Mouse (Mus musculus) limb, embryonic 11.5 days (tissue): ENCODE measurements around the gene Mysm1. TPM values are rescaled to one million over a fixed set of nuclear protein-coding genes. Genes with fewer than 3 reads are reported as not detected.

ENCODE experiments used
- ATAC-seq: fragments of 200-750 bp; cut with Nextera tagmentation; 2 replicates; pipeline ENCODE4 v1.8.0; 2017; ENCODE audit warnings: low read depth; ENCODE audit not compliant: insufficient number of reproducible peaks, low FRiP score, low TSS enrichment
- DNase-seq: peaks from one replicate; pipeline ENCODE4 v3.0.0-alpha.2; 2015; ENCODE audit warnings: low spot score
- H3K27ac ChIP-seq: fragments of 300-500 bp; sonication (generic); replicated peaks from 2 replicates; pipeline ENCODE4 v1.5.1; 2014; ENCODE audit warnings: low read depth, mild to moderate bottlenecking, low read length
- H3K27me3 ChIP-seq: fragments of 300-500 bp; sonication (generic); 2 replicates; pipeline ENCODE4 v1.6.1; 2014; ENCODE audit warnings: mild to moderate bottlenecking, low read length, mixed read lengths; ENCODE audit not compliant: control insufficient read depth, insufficient read depth
- H3K36me3 ChIP-seq: fragments of 300-500 bp; sonication (generic); 2 replicates; pipeline ENCODE4 v1.6.1; 2014; ENCODE audit warnings: mild to moderate bottlenecking, low read length, moderate library complexity, mixed read lengths; ENCODE audit not compliant: control insufficient read depth, insufficient read depth
- H3K4me1 ChIP-seq: fragments of 300-500 bp; sonication (generic); 2 replicates; pipeline ENCODE4 v1.6.1; 2014; ENCODE audit warnings: low read length, mixed read lengths; ENCODE audit not compliant: control insufficient read depth, insufficient read depth
- H3K4me2 ChIP-seq: fragments of 300-500 bp; sonication (generic); 2 replicates; pipeline ENCODE4 v1.6.1; 2014; ENCODE audit warnings: low read depth, mild to moderate bottlenecking, moderate library complexity; ENCODE audit not compliant: severe bottlenecking
- H3K4me3 ChIP-seq: fragments of 300-500 bp; sonication (generic); 2 replicates; pipeline ENCODE4 v1.5.1; 2014; ENCODE audit warnings: low read depth, low read length
- H3K9ac ChIP-seq: fragments of 300-500 bp; sonication (generic); 2 replicates; pipeline ENCODE4 v1.6.1; 2014; ENCODE audit warnings: mild to moderate bottlenecking, low read length
- H3K9me3 ChIP-seq: fragments of 300-500 bp; sonication (generic); 2 replicates; pipeline ENCODE4 v1.6.1; 2016; ENCODE audit warnings: low read length; ENCODE audit not compliant: control insufficient read depth
- WGBS: fragments of 180-500 bp; shearing (Covaris S2); extraction: QIAGEN DNeasy Blood & Tissue Kit; methylation state at CpG from one replicate; pipeline ENCODE4 v1.1.7; 2014; 5-methylcytosine and 5-hydroxymethylcytosine counted together
- polyA plus RNA-seq: library from polyadenylated mRNA; unstranded; fragments of >200 nt; fragmentation: Nextera tagmentation; extraction: Ambion mirVana; gene quantifications from 2 replicates; pipeline ENCODE4 v1.2.1, GENCODE M21; 2014

The Mysm1 gene
- polyA plus RNA-seq, 1 experiment from 2014 or later = 29.5 TPM

DNA sequence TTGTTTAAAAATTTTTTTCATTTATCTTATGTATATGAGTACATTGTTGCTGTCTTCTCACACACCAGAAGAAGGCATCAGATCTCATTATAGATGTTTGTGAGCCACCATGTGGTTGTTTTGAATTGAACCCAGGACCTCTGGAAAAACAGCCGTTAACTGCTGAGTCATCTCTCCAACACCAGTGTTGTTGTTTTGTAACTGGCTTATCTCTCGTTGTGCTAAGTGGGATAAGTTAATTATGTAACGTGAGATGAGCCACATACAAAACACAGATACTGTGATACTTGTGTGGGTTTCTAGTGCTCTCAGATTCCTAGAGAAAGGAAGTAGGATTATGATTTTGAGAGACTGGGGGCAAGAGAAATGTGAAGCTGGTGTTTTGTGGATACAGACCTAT is 11.3 kb upstream of the Mysm1 start:
- no peak overlapping the region for H3K4me3 ChIP-seq
- H3K4me1 ChIP-seq = no peaks in the 10 kb centered on the region
- 64% methylated on average over 3 of the region's 3 CpGs for WGBS
- no peak overlapping the region for H3K4me2 ChIP-seq
- H3K9ac ChIP-seq = no peak overlapping the region
- no peaks in the 10 kb centered on the region for H3K9me3 ChIP-seq
- no peaks in the 10 kb centered on the region for H3K36me3 ChIP-seq
- H3K27ac ChIP-seq = no peak overlapping the region
- DNase-seq = no peak
- no peak for ATAC-seq
- no peaks in the 10 kb centered on the region for H3K27me3 ChIP-seq

GRCm38 (mm10) chr4:94987725-94988124 is 8.8 kb upstream of the Mysm1 start:
- ATAC-seq (no peak), DNase-seq (no peak)
- 65% methylated on average over 4 of the region's 4 CpGs for WGBS
- H3K9me3 ChIP-seq = no peaks in the 10 kb centered on the region
- no peak overlapping the region for H3K9ac ChIP-seq
- no peak overlapping the region for H3K4me3 ChIP-seq
- H3K27ac ChIP-seq = no peak overlapping the region
- H3K4me1 ChIP-seq = no peaks in the 10 kb centered on the region
- H3K36me3 ChIP-seq = no peaks in the 10 kb centered on the region
- no peaks in the 10 kb centered on the region for H3K27me3 ChIP-seq
- no peak overlapping the region for H3K4me2 ChIP-seq

GRCm38 (mm10) chr4:94979500-94979915 is 608 bp upstream of the Mysm1 start:
- Histone ChIP-seq H3K27ac (no peak overlapping the region), H3K9me3 (no peaks in the 10 kb centered on the region), H3K4me3 (peak overlapping the region; percentile 90), H3K4me1 (0 out of 2 replicates have a peak, but pooled peaks cover 7% of the 10 kb centered on the region), H3K36me3 (peaks cover 4% of the 10 kb centered on the region; the same call in 1 of the 2 replicates), H3K27me3 (no peaks in the 10 kb centered on the region), H3K9ac (peak overlapping the region; percentile 87), H3K4me2 (peak overlapping the region; percentile 71)
- 52% methylated on average over 4 of the region's 4 CpGs for WGBS
- ATAC-seq (no peak), DNase-seq (no peak)

DNA sequence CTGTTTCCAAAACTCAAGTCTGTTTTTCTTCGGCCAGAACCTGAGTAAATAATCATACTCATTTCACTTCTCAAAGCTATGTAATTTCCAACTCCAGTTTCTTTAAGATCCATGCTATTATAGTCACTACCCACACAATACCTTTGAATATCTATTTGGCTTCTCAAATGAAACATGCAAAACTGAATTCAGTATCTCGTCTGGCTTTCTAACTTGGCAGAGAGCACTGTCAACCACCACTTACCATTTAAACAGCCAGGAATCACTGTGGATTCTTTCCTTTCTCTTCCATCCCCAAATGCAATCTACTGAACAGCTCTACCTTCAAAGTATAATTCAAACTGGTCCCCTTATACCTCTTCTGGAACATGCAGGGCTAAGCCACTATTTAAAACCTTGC is 5.6 kb downstream of the Mysm1 start:
- 90% methylated on average over 2 of the region's 2 CpGs for WGBS
- Histone ChIP-seq H3K4me2 (no peak overlapping the region), H3K9ac (no peak overlapping the region), H3K9me3 (no peaks in the 10 kb centered on the region), H3K27ac (no peak overlapping the region), H3K4me3 (no peak overlapping the region), H3K27me3 (no peaks in the 10 kb centered on the region), H3K36me3 (peaks cover 8% of the 10 kb centered on the region; the same call in 1 of the 2 replicates), H3K4me1 (0 out of 2 replicates have a peak, but pooled peaks cover 5% of the 10 kb centered on the region)
- no peak for ATAC-seq
- DNase-seq = no peak

- H3K4me3 ChIP-seq = no peak overlapping the region
- no peak for DNase-seq
- 90% methylated on average over 3 of the region's 3 CpGs for WGBS
Measured at GRCm38 (mm10) chr4:94952773-94953172, 26.1 kb downstream of the Mysm1 start.

GRCm38 (mm10) chr4:94941221-94941855 is 37.6 kb downstream of the Mysm1 start:
- Histone ChIP-seq H3K36me3 (peaks cover 10% of the 10 kb centered on the region; the same call in 1 of the 2 replicates), H3K4me1 (no peaks in the 10 kb centered on the region), H3K9me3 (no peaks in the 10 kb centered on the region), H3K27me3 (no peaks in the 10 kb centered on the region), H3K4me3 (no peak overlapping the region), H3K27ac (no peak overlapping the region), H3K9ac (no peak overlapping the region), H3K4me2 (no peak overlapping the region)
- no peak for DNase-seq
- no peak for ATAC-seq
- WGBS = 80% methylated on average over 11 of the region's 11 CpGs

More at GRCm38 (mm10) chr4:94952773-94953172, 26.1 kb downstream of the Mysm1 start:
- no peak for ATAC-seq
- Histone ChIP-seq H3K27ac (no peak overlapping the region), H3K27me3 (no peaks in the 10 kb centered on the region), H3K9ac (no peak overlapping the region), H3K9me3 (no peaks in the 10 kb centered on the region), H3K4me1 (no peaks in the 10 kb centered on the region), H3K36me3 (peaks cover 11% of the 10 kb centered on the region), H3K4me2 (no peak overlapping the region)

DNA sequence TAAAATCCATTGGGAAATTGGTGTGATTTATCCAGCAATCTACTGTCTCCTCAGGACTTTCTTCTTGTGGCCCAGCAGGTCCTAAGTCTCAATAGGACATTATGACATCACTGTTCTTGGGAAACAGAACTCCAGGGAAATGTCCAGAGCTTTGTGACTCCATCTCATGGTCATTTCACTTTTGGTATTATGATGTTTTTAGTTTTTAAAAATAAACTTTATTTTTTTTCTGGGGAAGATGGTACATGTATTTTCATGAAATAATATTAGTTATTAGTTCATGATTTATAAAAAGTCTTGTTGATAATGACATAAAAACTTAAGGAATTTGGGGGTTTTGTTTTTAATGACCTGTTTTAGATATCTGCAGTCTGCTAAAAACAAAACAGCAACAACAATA is 50.2 kb downstream of the Mysm1 start, which contains the start of gene Eqtn:
Eqtn (minus strand) TSS at position 101 of the 400 bp plus-strand sequence.
- no peak for ATAC-seq
- Histone ChIP-seq H3K4me3 (no peak within 1 kb of the TSS), H3K9ac (no peak within 1 kb of the TSS), H3K9me3 (no peaks in the 10 kb centered on the region), H3K36me3 (no peaks in the 10 kb centered on the region), H3K27me3 (no peaks in the 10 kb centered on the region), H3K27ac (no peak within 1 kb of the TSS), H3K4me1 (no peaks in the 10 kb centered on the region), H3K4me2 (no peak within 1 kb of the TSS)
- DNase-seq = no peak

- no peaks in the 10 kb centered on the region for H3K9me3 ChIP-seq
- ATAC-seq (no peak), DNase-seq (no peak)
- H3K36me3 ChIP-seq = no peaks in the 10 kb centered on the region
- no peak overlapping the region for H3K27ac ChIP-seq
- no peak overlapping the region for H3K4me3 ChIP-seq
- H3K4me1 ChIP-seq = no peaks in the 10 kb centered on the region
- no peak overlapping the region for H3K4me2 ChIP-seq
- H3K9ac ChIP-seq = no peak overlapping the region
- no peaks in the 10 kb centered on the region for H3K27me3 ChIP-seq
- WGBS = 75% methylated on average over 3 of the region's 3 CpGs
Measured at GRCm38 (mm10) chr4:94901780-94902179, 77.1 kb downstream of the Mysm1 start.

- H3K27me3 ChIP-seq = no peaks in the 10 kb centered on the region
- H3K27ac ChIP-seq = no peak overlapping the region
- no peak overlapping the region for H3K4me2 ChIP-seq
- H3K4me3 ChIP-seq = no peak overlapping the region
- no peak for DNase-seq
- no peak for ATAC-seq
- H3K9ac ChIP-seq = no peak overlapping the region
- H3K9me3 ChIP-seq = no peaks in the 10 kb centered on the region
- WGBS = 28% methylated on average over 2 of the region's 2 CpGs
- no peaks in the 10 kb centered on the region for H3K36me3 ChIP-seq
- H3K4me1 ChIP-seq = no peaks in the 10 kb centered on the region
Measured at GRCm38 (mm10) chr4:94900744-94901143, 78.2 kb downstream of the Mysm1 start.
